Mouse (Mus musculus): ENCODE data around the gene Rbak.
"Not testable (repeated sequence)": the region's sequence is repeated elsewhere in the genome, so short reads cannot be mapped to it uniquely, and the experiment has no call there.

The Rbak gene

GRCm38 (mm10) chr5:143137580-143137979, 43.0 kb downstream of the Rbak start:
- in situ Hi-C loops (cut with MboI; ENCODE audit: unreplicated experiment in 2 of 2): no loop called here

GRCm38 (mm10) chr5:143135042-143135441, 45.5 kb downstream of the Rbak start:
- in situ Hi-C loops (cut with MboI; ENCODE audit: unreplicated experiment in 2 of 2): no loop called here

DNA sequence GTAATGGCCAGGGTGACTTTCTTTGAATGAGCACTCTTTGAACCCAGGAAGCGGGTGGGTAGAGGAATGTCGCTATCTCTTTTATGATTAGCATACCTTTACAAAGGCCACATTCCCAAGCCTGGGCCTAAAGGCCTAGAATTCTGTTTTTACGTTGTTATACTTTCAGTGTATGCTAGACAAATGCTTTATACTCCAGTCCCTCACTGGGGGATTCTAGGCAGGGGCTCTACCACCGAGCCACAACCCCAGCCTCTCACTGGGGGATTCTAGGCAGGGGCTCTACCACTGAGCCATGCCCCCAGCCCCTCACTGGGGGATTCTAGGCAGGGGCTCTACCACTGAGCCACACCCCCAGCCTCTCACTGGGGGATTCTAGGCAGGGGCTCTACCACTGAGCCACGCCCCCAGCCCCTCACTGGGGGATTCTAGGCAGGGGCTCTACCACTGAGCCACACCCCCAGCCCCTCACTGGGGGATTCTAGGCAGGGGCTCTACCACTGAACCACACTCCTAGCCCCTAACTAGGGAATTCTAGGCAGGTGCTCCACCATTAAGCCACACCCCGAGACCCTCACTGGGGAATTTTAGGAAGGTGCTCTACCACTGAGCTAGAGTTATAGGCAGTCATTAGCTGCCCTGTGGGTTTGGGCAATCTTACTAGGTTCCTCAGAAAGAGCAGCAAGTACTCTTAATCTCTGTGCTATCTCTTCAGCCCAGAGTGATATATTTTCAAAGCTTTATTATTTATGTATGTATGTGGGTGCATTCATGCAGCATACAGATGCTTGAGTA, 46.2 kb downstream of the Rbak start:
- in situ Hi-C loops (cut with MboI; ENCODE audit: unreplicated experiment in 2 of 2): not testable (repeated sequence)

DNA sequence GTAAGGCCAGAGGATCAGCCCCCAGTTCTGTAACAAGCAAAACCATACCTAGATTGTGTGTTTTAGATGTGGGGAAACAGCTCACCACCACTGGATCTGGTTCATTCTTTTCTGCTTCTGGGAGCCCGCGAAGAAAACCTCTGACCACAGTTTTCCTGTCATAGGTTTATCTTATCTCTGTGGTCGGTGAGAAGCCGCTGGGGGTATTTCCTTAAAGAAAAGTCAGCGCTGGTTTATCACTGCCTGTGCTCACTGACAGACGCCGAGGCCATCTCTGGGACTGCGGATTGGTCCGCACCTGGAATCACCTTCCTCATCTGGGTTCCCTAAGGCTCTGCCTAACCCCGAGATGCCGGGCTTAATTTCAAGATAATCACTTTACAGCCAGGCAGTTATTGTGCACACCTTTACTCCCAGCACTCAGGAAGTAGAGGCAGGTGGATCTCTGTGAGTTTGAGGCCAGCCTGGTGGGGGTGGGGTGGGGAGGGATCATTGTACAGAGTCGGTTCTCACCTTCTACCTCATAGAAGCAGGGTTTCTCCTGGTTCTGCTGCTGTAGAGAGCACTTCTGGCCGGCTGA, 47.5 kb downstream of the Rbak start:
- in situ Hi-C loops (cut with MboI; ENCODE audit: unreplicated experiment in 2 of 2): no loop called here

DNA sequence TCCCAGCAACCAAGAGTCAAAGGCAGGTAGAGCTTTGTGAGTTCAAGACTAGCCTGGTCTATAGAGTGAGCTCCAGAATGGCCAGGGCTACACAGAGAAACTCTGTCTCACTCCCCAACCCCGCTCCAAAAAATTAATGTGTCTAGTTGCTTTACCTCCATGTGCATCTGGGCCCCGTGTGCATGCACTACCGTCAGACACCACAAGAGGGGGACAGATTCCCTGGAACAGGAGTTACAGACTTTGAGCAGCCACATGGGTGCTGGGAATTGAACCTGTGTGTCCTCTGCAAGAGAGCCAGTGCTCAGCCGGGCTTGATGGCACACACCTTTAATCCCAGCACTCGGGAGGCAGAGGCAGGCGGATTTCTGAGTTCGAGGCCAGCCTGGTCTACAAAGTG, 50.2 kb downstream of the Rbak start:
- in situ Hi-C loops (cut with MboI; ENCODE audit: unreplicated experiment in 2 of 2): no loop called here

- in situ Hi-C loops (cut with MboI; ENCODE audit: unreplicated experiment in 2 of 2): no loop called here
Measured at GRCm38 (mm10) chr5:143129101-143129500, 51.5 kb downstream of the Rbak start.

DNA sequence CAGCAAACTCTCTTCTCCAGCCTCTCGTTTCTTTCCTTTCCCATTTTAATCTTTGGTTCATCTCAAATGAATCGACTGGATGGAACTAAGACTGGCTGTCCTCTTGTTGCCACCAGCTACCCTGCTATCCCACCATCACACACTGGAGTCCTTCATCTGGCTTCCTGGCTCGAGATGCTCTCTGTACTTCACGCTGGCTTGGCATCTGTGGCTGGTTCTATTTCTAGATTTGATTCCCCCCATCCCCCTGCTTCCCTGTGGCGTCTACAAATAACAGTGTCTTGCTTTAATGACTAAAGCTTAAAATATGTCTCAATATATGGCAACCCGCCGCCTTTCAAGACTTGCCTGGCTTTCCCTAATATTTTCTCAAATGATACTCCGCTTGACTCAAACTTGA, 52.7 kb downstream of the Rbak start:
- in situ Hi-C loops (cut with MboI; ENCODE audit: unreplicated experiment in 2 of 2): no loop called here

DNA sequence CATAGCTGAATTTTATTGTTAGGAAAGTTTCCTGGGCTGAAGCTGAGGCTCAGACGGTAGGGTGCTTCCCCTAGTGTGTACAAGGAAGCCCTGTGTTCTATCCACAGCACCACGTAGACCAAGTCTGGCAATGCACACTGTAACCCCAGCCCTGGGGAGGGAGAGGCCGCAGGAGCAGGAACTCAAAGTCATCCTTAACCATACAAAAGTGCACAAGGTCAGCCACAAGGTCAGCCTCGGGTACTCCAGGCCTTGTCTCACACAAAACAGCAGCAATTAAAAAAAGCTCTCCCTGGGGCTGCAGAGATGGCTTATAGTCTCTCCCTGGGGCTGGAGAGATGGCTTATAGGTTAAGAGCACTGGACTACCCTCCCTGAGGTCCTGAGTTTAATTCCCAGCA, 53.7 kb downstream of the Rbak start:
- in situ Hi-C loops (cut with MboI; ENCODE audit: unreplicated experiment in 2 of 2): no loop called here

- in situ Hi-C loops (cut with MboI; ENCODE audit: unreplicated experiment in 2 of 2): no loop called here
Measured at GRCm38 (mm10) chr5:143126089-143126488, 54.5 kb downstream of the Rbak start.

GRCm38 (mm10) chr5:143125601-143126000, 55.0 kb downstream of the Rbak start:
- in situ Hi-C loops (cut with MboI; ENCODE audit: unreplicated experiment in 2 of 2): no loop called here

GRCm38 (mm10) chr5:143124805-143125378, 55.7 kb downstream of the Rbak start:
- in situ Hi-C loops (cut with MboI; ENCODE audit: unreplicated experiment in 2 of 2): loop anchor here in 1 of 2 experiments (25.0 kb wide), 1 partner anchor 1637 kb away; the partner anchor contains the start of genes Tmem130 and Trrap

GRCm38 (mm10) chr5:143122673-143123072, 57.9 kb downstream of the Rbak start:
- in situ Hi-C loops (cut with MboI; ENCODE audit: unreplicated experiment in 2 of 2): loop anchor here in 1 of 2 experiments (25.0 kb wide), 1 partner anchor 1640 kb away; the partner anchor contains the start of genes Tmem130 and Trrap
